ENCODE assay signal across 19 mouse cellular contexts in genomic region chr6:46612872-46613271, GRCm38 (mm10).
DNase-seq lines count a peak whose midpoint lies in the region; ATAC-seq lines count a peak whose summit lies in the region.
"Had no signal": no experiment of that assay in that cellular context is flagged by ENCODE, and none has a peak within 500 bp of the region (broad histone marks: within the 10 kb centered on the region; RNA-seq: fewer than 3 reads in every experiment).

No protein-coding gene starts in this region.

- no peaks in the 10 kb centered on the region for H3K9me3 ChIP-seq in hindbrain, embryonic 13.5 days
- H3K9me3 ChIP-seq in hindbrain, embryonic 10.5 days, result no peaks in the 10 kb centered on the region
- H3K9me3 ChIP-seq in forebrain, embryonic 13.5 days (replicated peaks), result no peaks in the 10 kb centered on the region
- no peaks in the 10 kb centered on the region for H3K9me3 ChIP-seq in midbrain, embryonic 15.5 days
- H3K9me3 ChIP-seq in intestine, embryonic 15.5 days, result no peaks in the 10 kb centered on the region
- H3K9me3 ChIP-seq: G1E; heart, embryonic 12.5 days; limb, embryonic 13.5 days; liver, embryonic 13.5 days; lung, embryonic 15.5 days had no signal

- H3K4me3 ChIP-seq in hindbrain, embryonic 13.5 days, result no peak overlapping the region
- no peak overlapping the region for H3K4me3 ChIP-seq in hindbrain, embryonic 10.5 days
- no peak overlapping the region for H3K4me3 ChIP-seq in forebrain, embryonic 13.5 days
- H3K4me3 ChIP-seq in midbrain, embryonic 15.5 days, result no peak overlapping the region
- H3K4me3 ChIP-seq in intestine, embryonic 15.5 days (replicated peaks), result no peak overlapping the region
- H3K4me3 ChIP-seq: gastrocnemius, adult 2 months; heart, embryonic 12.5 days; limb, embryonic 13.5 days; liver, embryonic 13.5 days; lung, embryonic 15.5 days had no signal

- no peak for DNase-seq in hindbrain, embryonic 10.5 days (ENCODE audit: low spot score)
- peak; percentile 2 for DNase-seq in Muller cell, postnatal 12 days (ENCODE audit: inconsistent ontology term)
- DNase-seq in left cerebral cortex, postnatal 25 days (ENCODE audit: low spot score in 2 of 2), result no peak
- DNase-seq: adrenal gland, postnatal 25 days; cerebellum, adult 8-10 months; gastrocnemius, adult 2 months; heart, postnatal 14 days; liver, embryonic 13.5 days; lung, postnatal 4 days; thymus, postnatal 25 days had no signal

- peaks cover 6% of the 10 kb centered on the region; the same call in 1 of the 2 replicates for H3K4me1 ChIP-seq in hindbrain, embryonic 13.5 days (replicated peaks)
- H3K4me1 ChIP-seq in hindbrain, embryonic 10.5 days (replicated peaks), result no peaks in the 10 kb centered on the region
- H3K4me1 ChIP-seq in forebrain, embryonic 13.5 days, result peaks cover 10% of the 10 kb centered on the region
- H3K4me1 ChIP-seq in midbrain, embryonic 15.5 days, result no peaks in the 10 kb centered on the region
- no peaks in the 10 kb centered on the region for H3K4me1 ChIP-seq in intestine, embryonic 15.5 days (replicated peaks)
- H3K4me1 ChIP-seq: heart, embryonic 12.5 days; limb, embryonic 13.5 days; liver, embryonic 13.5 days; lung, embryonic 15.5 days had no signal

- intact Hi-C loops in left cerebral cortex, postnatal 25 days (cut with DNase I), result no loop called here

- peak overlapping the region; percentile 40 for H3K27ac ChIP-seq in hindbrain, embryonic 13.5 days
- H3K27ac ChIP-seq in hindbrain, embryonic 10.5 days, result no peak overlapping the region
- no peak overlapping the region for H3K27ac ChIP-seq in forebrain, embryonic 13.5 days
- no peak overlapping the region for H3K27ac ChIP-seq in midbrain, embryonic 15.5 days
- H3K27ac ChIP-seq in intestine, embryonic 15.5 days, result no peak overlapping the region
- H3K27ac ChIP-seq: gastrocnemius, adult 2 months; limb, embryonic 13.5 days; liver, embryonic 13.5 days; lung, embryonic 15.5 days had no signal

- peak; percentile 63; the same call in 1 of the 2 replicates for ATAC-seq in hindbrain, embryonic 13.5 days (ENCODE audit: low FRiP score)
- ATAC-seq in forebrain, embryonic 13.5 days, result peak; percentile 91
- ATAC-seq in midbrain, embryonic 15.5 days (replicated peaks), result peak; percentile 78
- ATAC-seq in intestine, embryonic 15.5 days, result no peak
- ATAC-seq: intestine, embryonic 16.5 days had no signal

- H3K36me3 ChIP-seq in hindbrain, embryonic 13.5 days, result no peaks in the 10 kb centered on the region
- H3K36me3 ChIP-seq in hindbrain, embryonic 10.5 days, result no peaks in the 10 kb centered on the region
- H3K36me3 ChIP-seq in forebrain, embryonic 13.5 days (ENCODE audit: poor library complexity, severe bottlenecking), result no peaks in the 10 kb centered on the region
- H3K36me3 ChIP-seq in midbrain, embryonic 15.5 days (replicated peaks), result no peaks in the 10 kb centered on the region
- no peaks in the 10 kb centered on the region for H3K36me3 ChIP-seq in intestine, embryonic 15.5 days
- H3K36me3 ChIP-seq: G1E; heart, embryonic 12.5 days; limb, embryonic 13.5 days; liver, embryonic 13.5 days; lung, embryonic 15.5 days had no signal

- 70% methylated on average over 3 of the region's 3 CpGs for WGBS in hindbrain, embryonic 13.5 days
- 86% methylated on average over 3 of the region's 3 CpGs for WGBS in hindbrain, embryonic 10.5 days
- WGBS in forebrain, embryonic 13.5 days, result 44% methylated on average over 3 of the region's 3 CpGs
- WGBS in midbrain, embryonic 15.5 days, result 72% methylated on average over 3 of the region's 3 CpGs
- WGBS in intestine, embryonic 15.5 days, result 78% methylated on average over 3 of the region's 3 CpGs

- no peak overlapping the region for H3K9ac ChIP-seq in hindbrain, embryonic 13.5 days
- H3K9ac ChIP-seq in forebrain, embryonic 13.5 days, result no peak overlapping the region
- no peak overlapping the region for H3K9ac ChIP-seq in midbrain, embryonic 15.5 days
- H3K9ac ChIP-seq in intestine, embryonic 15.5 days, result no peak overlapping the region
- H3K9ac ChIP-seq: heart, embryonic 12.5 days; limb, embryonic 13.5 days; liver, embryonic 13.5 days; lung, embryonic 15.5 days had no signal

- H3K27me3 ChIP-seq in hindbrain, embryonic 13.5 days, result no peaks in the 10 kb centered on the region
- no peaks in the 10 kb centered on the region for H3K27me3 ChIP-seq in hindbrain, embryonic 10.5 days (ENCODE audit: insufficient read depth, poor library complexity, severe bottlenecking)
- no peaks in the 10 kb centered on the region for H3K27me3 ChIP-seq in forebrain, embryonic 13.5 days
- no peaks in the 10 kb centered on the region for H3K27me3 ChIP-seq in midbrain, embryonic 15.5 days (replicated peaks)
- H3K27me3 ChIP-seq in intestine, embryonic 15.5 days (replicated peaks), result no peaks in the 10 kb centered on the region
- H3K27me3 ChIP-seq: heart, embryonic 12.5 days; limb, embryonic 13.5 days; liver, embryonic 13.5 days; lung, embryonic 15.5 days had no signal

- H3K4me2 ChIP-seq in hindbrain, embryonic 13.5 days, result no peak overlapping the region
- no peak overlapping the region for H3K4me2 ChIP-seq in forebrain, embryonic 13.5 days
- H3K4me2 ChIP-seq in midbrain, embryonic 15.5 days, result no peak overlapping the region
- H3K4me2 ChIP-seq in intestine, embryonic 15.5 days (replicated peaks), result no peak overlapping the region
- H3K4me2 ChIP-seq: heart, embryonic 12.5 days; limb, embryonic 13.5 days; liver, embryonic 13.5 days; lung, embryonic 15.5 days had no signal
